Comparison of ENCODE assay signal across 15 mouse cellular contexts in genomic region chr7:45419859-45420614, GRCm38 (mm10). TPM values are rescaled to one million over a fixed set of nuclear protein-coding genes. Genes with fewer than 3 reads are reported as not detected.
DNase-seq lines count a peak whose midpoint lies in the region; ATAC-seq and TF ChIP-seq lines count a peak whose summit lies in the region.
"Had no signal": no experiment of that assay in that cellular context is flagged by ENCODE, and none has a peak within 500 bp of the region (broad histone marks: within the 10 kb centered on the region; RNA-seq: fewer than 3 reads in every experiment).

No protein-coding gene starts in this region.

- H3K4me1 ChIP-seq in heart, embryonic 10.5 days = peaks cover 33% of the 10 kb centered on the region
- peaks cover 17% of the 10 kb centered on the region for H3K4me1 ChIP-seq in testis, adult 2 months (ENCODE audit: control insufficient read depth, insufficient read depth, low read length)
- H3K4me1 ChIP-seq in lung, embryonic 15.5 days = peaks cover 31% of the 10 kb centered on the region

- ATAC-seq in lung, embryonic 15.5 days (ENCODE audit: borderline replicate concordance, extremely low read depth, low FRiP score, low TSS enrichment) = no peak
- no peak for ATAC-seq in cerebellum, adult (ENCODE audit: insufficient number of reproducible peaks, low FRiP score, low TSS enrichment)

- 13% methylated on average over 27 of the region's 27 CpGs for WGBS in heart, embryonic 10.5 days
- 12% methylated on average over 27 of the region's 27 CpGs for WGBS in lung, embryonic 15.5 days

- H3K4me2 ChIP-seq in lung, embryonic 15.5 days = peak overlapping the region; percentile 22

- H3K27me3 ChIP-seq in heart, embryonic 10.5 days (ENCODE audit: insufficient read depth, poor library complexity, severe bottlenecking) = peaks cover 72% of the 10 kb centered on the region
- peaks cover 2% of the 10 kb centered on the region; the same call in 1 of the 2 replicates for H3K27me3 ChIP-seq in testis, adult 2 months (ENCODE audit: control insufficient read depth, insufficient read depth, low read length)
- H3K27me3 ChIP-seq in lung, embryonic 15.5 days = peaks cover 54% of the 10 kb centered on the region

- TF ChIP-seq POLR2A in testis, adult 2 months (IDR thresholded peaks at IDR 0.05; ENCODE audit: control insufficient read depth, low read depth, low read length) = no peak

- intact Hi-C loops in heart, postnatal 25 days (cut with DNase I) = no loop called here
- intact Hi-C loops in gastrocnemius, postnatal 36 days (cut with DNase I) = no loop called here

- H3K36me3 ChIP-seq in heart, embryonic 10.5 days = peaks cover 46% of the 10 kb centered on the region
- H3K36me3 ChIP-seq in testis, adult 2 months (ENCODE audit: control insufficient read depth, insufficient read depth, low read length) = no peaks in the 10 kb centered on the region; the same call in 1 of the 2 replicates
- peaks cover 40% of the 10 kb centered on the region for H3K36me3 ChIP-seq in lung, embryonic 15.5 days

- H3K9ac ChIP-seq in lung, embryonic 15.5 days = no peak overlapping the region

- H3K27ac ChIP-seq in heart, embryonic 10.5 days = peak overlapping the region; percentile 37; the same call in 1 of the 2 replicates
- no peak overlapping the region for H3K27ac ChIP-seq in testis, adult 2 months (ENCODE audit: control insufficient read depth, insufficient read depth, low read depth, low read length)
- H3K27ac ChIP-seq in lung, embryonic 15.5 days = 0 out of 2 replicates have a peak overlapping the region, but pooled peaks have one; percentile 7

- H3K4me3 ChIP-seq in heart, embryonic 10.5 days = peak overlapping the region; percentile 25
- H3K4me3 ChIP-seq in testis, adult 2 months (ENCODE audit: control insufficient read depth, low read depth, low read length) = peak overlapping the region; percentile 86
- H3K4me3 ChIP-seq in lung, embryonic 15.5 days = no peak overlapping the region
- H3K4me3 ChIP-seq: megakaryocyte, embryonic 14.5 days; myocyte had no signal

- H3K9me3 ChIP-seq in heart, embryonic 10.5 days = no peaks in the 10 kb centered on the region
- H3K9me3 ChIP-seq in lung, embryonic 15.5 days = no peaks in the 10 kb centered on the region
- H3K9me3 ChIP-seq: megakaryocyte, embryonic 14.5 days had no signal

- no peak for DNase-seq in heart, embryonic 10.5 days (ENCODE audit: low spot score)
- no peak for DNase-seq in heart, postnatal 25 days (ENCODE audit: low spot score)
- DNase-seq in testis, postnatal 14 days (ENCODE audit: low spot score) = no peak
- no peak for DNase-seq in gastrocnemius, postnatal 36 days
- DNase-seq in left cerebral cortex, adult 11 months (ENCODE audit: low spot score) = no peak
- DNase-seq: cerebellum, postnatal 10 days; left cerebral cortex, postnatal 4 days; thymus, adult 18-20 months had no signal

- no peak for TF ChIP-seq CTCF in testis, adult 2 months (IDR thresholded peaks at IDR 0.05; ENCODE audit: control insufficient read depth, insufficient read depth, insufficient replicate concordance, low read depth, low read length)

RNA-seq across cellular contexts. Expression of gene Lhb, which starts 0.6 kb away (rescaled TPM):
- polyA plus RNA-seq in heart, embryonic 10.5 days (2016; fragmentation: Nextera tagmentation; extraction: Ambion mirVana) = not detected in 2 replicates
- not detected for total RNA-seq in heart, postnatal 25 days (2021)
- polyA plus RNA-seq in testis, adult 2 months (2012; rRNA removed) = 32.8 and 38.1 TPM in 2 replicates
- polyA plus RNA-seq in lung, embryonic 15.5 days (2015; fragmentation: Nextera tagmentation; extraction: Ambion mirVana) = 0.25 and 0.70 TPM in 2 replicates
- under 1 TPM; 0.54 to 0.67 TPM for total RNA-seq in gastrocnemius, postnatal 36 days (2021)
- total RNA-seq: adrenal gland, adult 18-20 months; left cerebral cortex, postnatal 4 days had no signal
- polyA plus RNA-seq: heart, embryonic 14.5 days had no signal

RNA-seq across cellular contexts. Expression of gene Ntf5, which starts 6.5 kb away (rescaled TPM):
- 1.5 and 2.6 TPM in 2 replicates for polyA plus RNA-seq in heart, embryonic 10.5 days (2016; fragmentation: Nextera tagmentation; extraction: Ambion mirVana)
- under 1 TPM; 0.14 to 0.39 TPM for total RNA-seq in heart, postnatal 25 days (2021)
- polyA plus RNA-seq in testis, adult 2 months (2012; rRNA removed) = 0.19 and 0.25 TPM in 2 replicates
- polyA plus RNA-seq in lung, embryonic 15.5 days (2015; fragmentation: Nextera tagmentation; extraction: Ambion mirVana) = 3.5 TPM in 2 replicates
- 1 to 10 TPM; 3.4 to 5.5 TPM for total RNA-seq in gastrocnemius, postnatal 36 days (2021)

RNA-seq across cellular contexts. Expression of gene Kcna7, which starts 14.6 kb away (rescaled TPM):
- polyA plus RNA-seq in heart, embryonic 10.5 days (2016; fragmentation: Nextera tagmentation; extraction: Ambion mirVana) = 0.28 and 0.45 TPM in 2 replicates
- 1 to 10 TPM; 3.2 to 3.7 TPM for total RNA-seq in heart, postnatal 25 days (2021)
- polyA plus RNA-seq in testis, adult 2 months (2012; rRNA removed) = 0.99 and 1.1 TPM in 2 replicates
- polyA plus RNA-seq in lung, embryonic 15.5 days (2015; fragmentation: Nextera tagmentation; extraction: Ambion mirVana) = not detected in 2 replicates
- total RNA-seq in gastrocnemius, postnatal 36 days (2021) = 10 to 100 TPM; 78.3 to 85.9 TPM
- total RNA-seq: adrenal gland, adult 18-20 months had no signal

RNA-seq across cellular contexts. Expression of gene Gys1, which starts 14.6 kb away (rescaled TPM):
- polyA plus RNA-seq in heart, embryonic 10.5 days (2016; fragmentation: Nextera tagmentation; extraction: Ambion mirVana) = 79.9 and 124 TPM in 2 replicates
- total RNA-seq in heart, postnatal 25 days (2021) = 10 to 100 TPM; 93.1 to 98.1 TPM
- 1.7 and 2.3 TPM in 2 replicates for polyA plus RNA-seq in testis, adult 2 months (2012; rRNA removed)
- polyA plus RNA-seq in lung, embryonic 15.5 days (2015; fragmentation: Nextera tagmentation; extraction: Ambion mirVana) = 42.7 and 46.7 TPM in 2 replicates
- total RNA-seq in gastrocnemius, postnatal 36 days (2021) = 100 to 1,000 TPM; 275 to 279 TPM

RNA-seq across cellular contexts. Expression of gene Ruvbl2, which starts 17.9 kb away (rescaled TPM):
- polyA plus RNA-seq in heart, embryonic 10.5 days (2016; fragmentation: Nextera tagmentation; extraction: Ambion mirVana) = 121 and 175 TPM in 2 replicates
- 10 to 100 TPM; 28.5 to 29.3 TPM for total RNA-seq in heart, postnatal 25 days (2021)
- 173 and 197 TPM in 2 replicates for polyA plus RNA-seq in testis, adult 2 months (2012; rRNA removed)
- 161 and 173 TPM in 2 replicates for polyA plus RNA-seq in lung, embryonic 15.5 days (2015; fragmentation: Nextera tagmentation; extraction: Ambion mirVana)
- total RNA-seq in gastrocnemius, postnatal 36 days (2021) = 10 to 100 TPM; 22.1 to 23.0 TPM

Comparison
In these comparisons a context has a peak if more than half of its experiments do, and no peak if none do; other contexts are left out.
1. RNA of gene Lhb, which starts 0.6 kb away (polyA plus RNA-seq): 32.8 to 38.1 TPM in testis, adult 2 months; 0.25 to 0.70 TPM in lung, embryonic 15.5 days and not detected in heart, embryonic 10.5 days; every median in the first group is over 10 times any median in the second.